Mouse (Mus musculus): ENCODE data around the gene Dusp16. TPM values are rescaled to one million over a fixed set of nuclear protein-coding genes. Genes with fewer than 3 reads are reported as not detected.

Dusp16 gene
- polyA plus RNA-seq, 1 experiment from 2014 or later, result 12.3 TPM

GRCm38 (mm10) chr6:134732813-134733212 lies 59.6 kb downstream of the Dusp16 start:
- Histone ChIP-seq H3K4me1 (ENCODE audit: control insufficient read depth, insufficient read depth, low read length) (no peaks in the 10 kb centered on the region), H3K9ac (ENCODE audit: low read depth, low read length) (no peak overlapping the region), H3K9me3 (ENCODE audit: control insufficient read depth, low read length) (no peaks in the 10 kb centered on the region), H3K27ac (ENCODE audit: low read depth, low read length) (no peak overlapping the region), H3K27me3 (ENCODE audit: control insufficient read depth, insufficient read depth, low read length) (no peaks in the 10 kb centered on the region), H3K4me3 (ENCODE audit: low read length) (no peak overlapping the region), H3K36me3 (ENCODE audit: control insufficient read depth, insufficient read depth, low read length) (no peaks in the 10 kb centered on the region), H3K4me2 (replicated peaks; ENCODE audit: low read depth, low read length) (no peak overlapping the region)
- WGBS, result 83% methylated on average over 8 of the region's 8 CpGs
- ATAC-seq (ENCODE audit: low FRiP score, low TSS enrichment), result no peak

- ATAC-seq (ENCODE audit: low FRiP score, low TSS enrichment), result no peak
- H3K4me1 ChIP-seq (ENCODE audit: control insufficient read depth, insufficient read depth, low read length), result no peaks in the 10 kb centered on the region
- H3K4me3 ChIP-seq (ENCODE audit: low read length), result no peak overlapping the region
- no peaks in the 10 kb centered on the region for H3K9me3 ChIP-seq (ENCODE audit: control insufficient read depth, low read length)
- no peaks in the 10 kb centered on the region for H3K36me3 ChIP-seq (ENCODE audit: control insufficient read depth, insufficient read depth, low read length)
- no peak overlapping the region for H3K4me2 ChIP-seq (replicated peaks; ENCODE audit: low read depth, low read length)
- H3K27ac ChIP-seq (ENCODE audit: low read depth, low read length), result no peak overlapping the region
- WGBS, result 94% methylated on average over 3 of the region's 3 CpGs
- no peak overlapping the region for H3K9ac ChIP-seq (ENCODE audit: low read depth, low read length)
- H3K27me3 ChIP-seq (ENCODE audit: control insufficient read depth, insufficient read depth, low read length), result no peaks in the 10 kb centered on the region
These were observed 61.4 kb downstream of the Dusp16 start for GRCm38 (mm10) chr6:134730978-134731377.

- Histone ChIP-seq H3K4me1 (ENCODE audit: control insufficient read depth, insufficient read depth, low read length) (no peaks in the 10 kb centered on the region), H3K9me3 (ENCODE audit: control insufficient read depth, low read length) (no peaks in the 10 kb centered on the region), H3K27ac (ENCODE audit: low read depth, low read length) (no peak overlapping the region), H3K4me3 (ENCODE audit: low read length) (no peak overlapping the region), H3K4me2 (replicated peaks; ENCODE audit: low read depth, low read length) (no peak overlapping the region), H3K9ac (ENCODE audit: low read depth, low read length) (no peak overlapping the region), H3K27me3 (ENCODE audit: control insufficient read depth, insufficient read depth, low read length) (no peaks in the 10 kb centered on the region), H3K36me3 (ENCODE audit: control insufficient read depth, insufficient read depth, low read length) (peaks cover 14% of the 10 kb centered on the region)
- no peak for ATAC-seq (ENCODE audit: low FRiP score, low TSS enrichment)
These were observed 67.0 kb downstream of the Dusp16 start for GRCm38 (mm10) chr6:134725406-134725805.

DNA sequence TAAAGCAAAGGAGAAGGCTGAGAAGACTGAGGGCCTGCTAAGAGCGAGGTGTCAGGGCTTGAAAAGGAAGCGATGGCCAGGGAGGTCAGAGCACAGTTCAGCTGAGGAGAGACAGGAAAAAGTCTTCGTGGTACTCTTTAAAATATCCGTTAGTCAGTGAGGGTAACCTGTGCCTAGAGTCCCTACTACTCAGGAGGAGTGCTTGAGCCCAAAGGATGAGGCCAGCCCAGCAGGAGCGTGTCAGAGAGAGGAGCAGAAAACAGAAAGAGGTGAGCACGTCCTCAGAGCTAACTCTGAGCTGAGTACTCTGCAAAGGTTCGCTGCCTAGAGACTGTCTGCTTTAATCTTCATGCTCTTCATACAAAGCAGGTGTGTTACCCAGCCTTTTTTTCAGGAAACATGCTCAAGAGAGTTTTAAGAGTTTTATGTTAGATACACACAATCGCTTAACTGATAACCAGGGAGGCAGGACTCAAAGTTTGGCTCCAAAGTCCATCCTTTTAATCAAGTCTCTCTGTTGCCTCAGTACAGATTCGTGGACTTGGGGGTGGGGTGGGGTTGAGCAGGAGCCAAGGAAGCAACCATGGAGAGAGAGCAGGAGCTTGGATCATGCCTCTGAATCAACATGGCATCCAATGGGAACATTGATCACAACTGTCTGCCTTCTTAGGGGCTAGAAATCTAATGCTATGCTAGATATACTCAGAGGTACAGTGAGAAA lies 68.4 kb downstream of the Dusp16 start:
- H3K4me2 ChIP-seq (replicated peaks; ENCODE audit: low read depth, low read length), result no peak overlapping the region
- no peak for ATAC-seq (ENCODE audit: low FRiP score, low TSS enrichment)
- no peak overlapping the region for H3K4me3 ChIP-seq (ENCODE audit: low read length)
- 86% methylated on average over 9 of the region's 9 CpGs for WGBS
- no peaks in the 10 kb centered on the region for H3K4me1 ChIP-seq (ENCODE audit: control insufficient read depth, insufficient read depth, low read length)
- H3K27ac ChIP-seq (ENCODE audit: low read depth, low read length), result no peak overlapping the region
- peaks cover 24% of the 10 kb centered on the region for H3K36me3 ChIP-seq (ENCODE audit: control insufficient read depth, insufficient read depth, low read length)
- no peaks in the 10 kb centered on the region for H3K27me3 ChIP-seq (ENCODE audit: control insufficient read depth, insufficient read depth, low read length)
- no peak overlapping the region for H3K9ac ChIP-seq (ENCODE audit: low read depth, low read length)
- no peaks in the 10 kb centered on the region for H3K9me3 ChIP-seq (ENCODE audit: control insufficient read depth, low read length)

DNA sequence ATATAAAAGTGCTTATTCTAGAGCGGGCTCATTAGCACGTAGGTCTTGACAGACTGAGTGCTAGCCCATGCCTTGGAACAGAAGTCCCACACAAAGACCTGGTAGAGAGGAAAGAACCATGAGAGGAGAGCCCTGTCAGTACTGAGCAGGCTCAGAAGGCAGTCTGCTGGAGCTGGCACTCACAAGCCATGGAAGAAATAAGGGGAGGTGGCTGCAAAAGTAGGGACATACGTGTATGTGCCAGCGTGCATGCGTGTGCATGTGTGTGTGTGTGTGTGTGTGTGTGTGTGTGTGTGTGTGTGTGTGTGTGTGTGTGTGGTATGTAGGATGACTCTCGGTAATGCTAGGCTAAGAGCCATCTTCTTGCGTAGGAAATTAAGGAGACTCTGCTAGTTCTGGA lies 69.1 kb downstream of the Dusp16 start:
- Histone ChIP-seq H3K4me1 (ENCODE audit: control insufficient read depth, insufficient read depth, low read length) (no peaks in the 10 kb centered on the region), H3K9ac (ENCODE audit: low read depth, low read length) (no peak overlapping the region), H3K4me3 (ENCODE audit: low read length) (no peak overlapping the region), H3K27me3 (ENCODE audit: control insufficient read depth, insufficient read depth, low read length) (no peaks in the 10 kb centered on the region), H3K36me3 (ENCODE audit: control insufficient read depth, insufficient read depth, low read length) (peaks cover 30% of the 10 kb centered on the region), H3K9me3 (ENCODE audit: control insufficient read depth, low read length) (no peaks in the 10 kb centered on the region), H3K4me2 (replicated peaks; ENCODE audit: low read depth, low read length) (no peak overlapping the region), H3K27ac (ENCODE audit: low read depth, low read length) (no peak overlapping the region)
- ATAC-seq (ENCODE audit: low FRiP score, low TSS enrichment), result no peak
- WGBS, result 92% methylated on average over 7 of the region's 7 CpGs

GRCm38 (mm10) chr6:134722906-134723305 lies 69.5 kb downstream of the Dusp16 start:
- no peaks in the 10 kb centered on the region for H3K9me3 ChIP-seq (ENCODE audit: control insufficient read depth, low read length)
- no peak overlapping the region for H3K4me3 ChIP-seq (ENCODE audit: low read length)
- peaks cover 34% of the 10 kb centered on the region for H3K36me3 ChIP-seq (ENCODE audit: control insufficient read depth, insufficient read depth, low read length)
- H3K4me2 ChIP-seq (replicated peaks; ENCODE audit: low read depth, low read length), result no peak overlapping the region
- no peaks in the 10 kb centered on the region for H3K4me1 ChIP-seq (ENCODE audit: control insufficient read depth, insufficient read depth, low read length)
- 89% methylated on average over 8 of the region's 8 CpGs for WGBS
- no peak for ATAC-seq (ENCODE audit: low FRiP score, low TSS enrichment)
- H3K27me3 ChIP-seq (ENCODE audit: control insufficient read depth, insufficient read depth, low read length), result no peaks in the 10 kb centered on the region
- no peak overlapping the region for H3K27ac ChIP-seq (ENCODE audit: low read depth, low read length)
- H3K9ac ChIP-seq (ENCODE audit: low read depth, low read length), result no peak overlapping the region

GRCm38 (mm10) chr6:134721729-134722269 lies 70.6 kb downstream of the Dusp16 start:
- no peaks in the 10 kb centered on the region for H3K27me3 ChIP-seq (ENCODE audit: control insufficient read depth, insufficient read depth, low read length)
- no peak for ATAC-seq (ENCODE audit: low FRiP score, low TSS enrichment)
- H3K36me3 ChIP-seq (ENCODE audit: control insufficient read depth, insufficient read depth, low read length), result peaks cover 42% of the 10 kb centered on the region
- H3K9me3 ChIP-seq (ENCODE audit: control insufficient read depth, low read length), result no peaks in the 10 kb centered on the region
- WGBS, result 90% methylated on average over 6 of the region's 6 CpGs
- no peak overlapping the region for H3K4me2 ChIP-seq (replicated peaks; ENCODE audit: low read depth, low read length)
- H3K27ac ChIP-seq (ENCODE audit: low read depth, low read length), result no peak overlapping the region
- H3K4me1 ChIP-seq (ENCODE audit: control insufficient read depth, insufficient read depth, low read length), result no peaks in the 10 kb centered on the region
- no peak overlapping the region for H3K9ac ChIP-seq (ENCODE audit: low read depth, low read length)
- H3K4me3 ChIP-seq (ENCODE audit: low read length), result no peak overlapping the region

DNA sequence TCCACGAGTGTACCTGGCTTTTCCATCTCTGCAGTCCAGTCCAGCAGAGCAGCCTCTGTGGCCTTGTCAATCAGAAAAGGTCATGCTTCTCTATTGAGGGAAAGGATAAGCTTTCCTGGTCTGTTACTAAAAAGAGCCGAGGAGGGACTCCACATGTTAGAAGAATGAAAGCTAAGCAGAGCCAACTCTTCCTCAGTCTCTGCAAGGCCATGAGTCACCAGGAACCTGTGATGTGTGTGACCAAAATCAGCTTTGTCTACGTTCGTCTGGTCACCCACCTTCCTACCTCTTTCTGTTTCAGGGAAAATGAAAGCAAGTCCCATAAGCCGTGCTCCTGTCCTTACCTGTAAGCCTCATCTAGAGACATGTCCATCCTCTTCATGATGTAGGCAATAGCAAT lies 72.3 kb downstream of the Dusp16 start:
- Histone ChIP-seq H3K27me3 (ENCODE audit: control insufficient read depth, insufficient read depth, low read length) (no peaks in the 10 kb centered on the region), H3K4me2 (replicated peaks; ENCODE audit: low read depth, low read length) (no peak overlapping the region), H3K4me3 (ENCODE audit: low read length) (no peak overlapping the region), H3K9me3 (ENCODE audit: control insufficient read depth, low read length) (no peaks in the 10 kb centered on the region), H3K27ac (ENCODE audit: low read depth, low read length) (no peak overlapping the region), H3K36me3 (ENCODE audit: control insufficient read depth, insufficient read depth, low read length) (peaks cover 37% of the 10 kb centered on the region), H3K4me1 (ENCODE audit: control insufficient read depth, insufficient read depth, low read length) (no peaks in the 10 kb centered on the region), H3K9ac (ENCODE audit: low read depth, low read length) (no peak overlapping the region)
- WGBS, result 91% methylated on average over 5 of the region's 5 CpGs
- no peak for ATAC-seq (ENCODE audit: low FRiP score, low TSS enrichment)

- no peak overlapping the region for H3K4me3 ChIP-seq (ENCODE audit: low read length)
- ATAC-seq (ENCODE audit: low FRiP score, low TSS enrichment), result no peak
- no peaks in the 10 kb centered on the region for H3K27me3 ChIP-seq (ENCODE audit: control insufficient read depth, insufficient read depth, low read length)
- no peak overlapping the region for H3K9ac ChIP-seq (ENCODE audit: low read depth, low read length)
- H3K9me3 ChIP-seq (ENCODE audit: control insufficient read depth, low read length), result no peaks in the 10 kb centered on the region
- H3K36me3 ChIP-seq (ENCODE audit: control insufficient read depth, insufficient read depth, low read length), result peaks cover 32% of the 10 kb centered on the region; the same call in 1 of the 2 replicates
- no peak overlapping the region for H3K4me2 ChIP-seq (replicated peaks; ENCODE audit: low read depth, low read length)
- WGBS, result 93% methylated on average over 5 of the region's 5 CpGs
- H3K27ac ChIP-seq (ENCODE audit: low read depth, low read length), result no peak overlapping the region
- no peaks in the 10 kb centered on the region for H3K4me1 ChIP-seq (ENCODE audit: control insufficient read depth, insufficient read depth, low read length)
These were observed 73.3 kb downstream of the Dusp16 start for GRCm38 (mm10) chr6:134719156-134719555.

Data from kidney, embryonic 14.5 days (tissue).